9 mouse cellular contexts compared by ENCODE assay signal in genomic region chr15:77945711-77946110, GRCm38 (mm10). TPM values are rescaled to one million over a fixed set of nuclear protein-coding genes. Genes with fewer than 3 reads are reported as not detected.
DNase-seq lines count a peak whose midpoint lies in the region; ATAC-seq lines count a peak whose summit lies in the region.
"Had no signal": no experiment of that assay in that cellular context is flagged by ENCODE, and none has a peak within 500 bp of the region (broad histone marks: within the 10 kb centered on the region; RNA-seq: fewer than 3 reads in every experiment).

No protein-coding gene starts in this region.

- WGBS in forebrain, embryonic 13.5 days: 93% methylated on average over 4 of the region's 4 CpGs

- no peak overlapping the region for H3K4me3 ChIP-seq in forebrain, embryonic 13.5 days

- H3K27me3 ChIP-seq in forebrain, embryonic 13.5 days: no peaks in the 10 kb centered on the region

- peaks cover 86% of the 10 kb centered on the region for H3K36me3 ChIP-seq in forebrain, embryonic 13.5 days (ENCODE audit: poor library complexity, severe bottlenecking)

- no peaks in the 10 kb centered on the region for H3K9me3 ChIP-seq in forebrain, embryonic 13.5 days (replicated peaks)

- H3K9ac ChIP-seq in forebrain, embryonic 13.5 days: no peak overlapping the region

- H3K4me2 ChIP-seq in forebrain, embryonic 13.5 days: no peak overlapping the region

- H3K27ac ChIP-seq in forebrain, embryonic 13.5 days: no peak overlapping the region

- no peaks in the 10 kb centered on the region for H3K4me1 ChIP-seq in forebrain, embryonic 13.5 days

- ATAC-seq in megakaryocyte, adult 5-6 weeks (ENCODE audit: poor library complexity, severe bottlenecking): peak; percentile 99
- no peak for ATAC-seq in forebrain, embryonic 13.5 days

- peak; percentile 80 for DNase-seq in layer of hippocampus, adult 9-11 months
- no peak for DNase-seq in layer of hippocampus, adult 8-10 months (ENCODE audit: low spot score in 2 of 2)
- peak; percentile 84 for DNase-seq in Muller cell, postnatal 12 days (ENCODE audit: inconsistent ontology term)
- peak; percentile 75 for DNase-seq in fibroblast of lung, adult 2 months (ENCODE audit: low read depth)
- no peak for DNase-seq in right cerebral cortex, adult 2 months (ENCODE audit: low spot score in 2 of 2)
- DNase-seq in adrenal gland, postnatal 14 days: no peak
- DNase-seq: kidney, postnatal 4 days had no signal

RNA-seq across cellular contexts. Expression of gene Foxred2, which starts 10.8 kb away (rescaled TPM):
- total RNA-seq in layer of hippocampus, adult 8-10 months (2022): 10 to 100 TPM in 3 of 4 experiments, 1 to 10 TPM in 1; 9.5 to 14.0 (median 13.1) TPM
- 30.7 and 38.2 TPM in 2 replicates for total RNA-seq in megakaryocyte, adult 5-6 weeks (2015)
- 30.2 and 31.5 TPM in 2 replicates for total RNA-seq in megakaryocyte, adult 5-6 weeks (2017)
- 6.9 and 8.5 TPM in 2 replicates for polyA plus RNA-seq in forebrain, embryonic 13.5 days (2015; fragmentation: Nextera tagmentation; extraction: Ambion mirVana)
- total RNA-seq in adrenal gland, postnatal 14 days (2021): 3.3 and 4.4 TPM in 2 replicates

RNA-seq across cellular contexts. Expression of gene Txn2, which starts 16.9 kb away (rescaled TPM):
- total RNA-seq in layer of hippocampus, adult 8-10 months (2022): 100 to 1,000 TPM; 119 to 130 (median 128) TPM
- total RNA-seq in megakaryocyte, adult 5-6 weeks (2015): 162 and 187 TPM in 2 replicates
- 23.2 and 39.4 TPM in 2 replicates for total RNA-seq in megakaryocyte, adult 5-6 weeks (2017)
- 234 and 249 TPM in 2 replicates for polyA plus RNA-seq in forebrain, embryonic 13.5 days (2015; fragmentation: Nextera tagmentation; extraction: Ambion mirVana)
- 430 and 443 TPM in 2 replicates for total RNA-seq in adrenal gland, postnatal 14 days (2021)

RNA-seq across cellular contexts. Expression of gene Eif3d, which starts 24.9 kb away (rescaled TPM):
- 100 to 1,000 TPM in 3 of 4 experiments, 10 to 100 TPM in 1; 85.5 to 112 (median 106) TPM for total RNA-seq in layer of hippocampus, adult 8-10 months (2022)
- 106 and 126 TPM in 2 replicates for total RNA-seq in megakaryocyte, adult 5-6 weeks (2015)
- 135 and 144 TPM in 2 replicates for total RNA-seq in megakaryocyte, adult 5-6 weeks (2017)
- 200 and 207 TPM in 2 replicates for polyA plus RNA-seq in forebrain, embryonic 13.5 days (2015; fragmentation: Nextera tagmentation; extraction: Ambion mirVana)
- total RNA-seq in adrenal gland, postnatal 14 days (2021): 152 and 167 TPM in 2 replicates

Comparison
In these comparisons a context has a peak if more than half of its experiments do, and no peak if none do; other contexts are left out.
1. DNase-seq: peak in layer of hippocampus, adult 9-11 months (single experiment), Muller cell, postnatal 12 days (single experiment) and fibroblast of lung, adult 2 months (single experiment); none in layer of hippocampus, adult 8-10 months (0 of 2), right cerebral cortex, adult 2 months (0 of 2) and adrenal gland, postnatal 14 days (single experiment).